Mouse (Mus musculus): ENCODE measurements at regions not wholly inside any gene's neighbourhood (a gene's known extent, or its start where the extent isn't known, plus 50 kb on each side); places are given as distances from the start of the nearest gene placed in this dataset.
"Not testable (repeated sequence)": the region's sequence is repeated elsewhere in the genome, so short reads cannot be mapped to it uniquely, and the experiment has no call there.

- no peak for DNase-seq (ENCODE audit: low read depth)
Measured at GRCm38 (mm10) chr13:52094785-52095184, 248.3 kb downstream of the Gadd45g start.

- DNase-seq (ENCODE audit: low read depth), result no peak
Measured at GRCm38 (mm10) chr13:52096506-52096905, 250.0 kb downstream of the Gadd45g start.

- no peak for DNase-seq (ENCODE audit: low read depth)
Measured at GRCm38 (mm10) chr13:52105989-52106642, 259.6 kb downstream of the Gadd45g start.

- DNase-seq (ENCODE audit: low read depth), result no peak
Measured at GRCm38 (mm10) chr13:52108349-52108921, 262.0 kb downstream of the Gadd45g start.

GRCm38 (mm10) chr13:52109039-52109759 lies 262.7 kb downstream of the Gadd45g start:
- no peak for DNase-seq (ENCODE audit: low read depth)

- no peak for DNase-seq (ENCODE audit: low read depth)
Measured at GRCm38 (mm10) chr13:52110750-52111149, 264.3 kb downstream of the Gadd45g start.

GRCm38 (mm10) chr13:52113549-52113948 lies 267.1 kb downstream of the Gadd45g start:
- no peak for DNase-seq (ENCODE audit: low read depth)

- no peak for DNase-seq (ENCODE audit: low read depth)
Measured at GRCm38 (mm10) chr13:52114431-52114830, 268.0 kb downstream of the Gadd45g start.

- peak; percentile 50 for DNase-seq (ENCODE audit: low read depth)
Measured at GRCm38 (mm10) chr13:52114962-52115361, 268.5 kb downstream of the Gadd45g start.

- no peak for DNase-seq (ENCODE audit: low read depth)
Measured at GRCm38 (mm10) chr13:52116241-52116640, 269.8 kb downstream of the Gadd45g start.

- DNase-seq (ENCODE audit: low read depth), result no peak
Measured at GRCm38 (mm10) chr13:52116756-52117155, 270.3 kb downstream of the Gadd45g start.

GRCm38 (mm10) chr13:52120795-52121194 lies 274.3 kb downstream of the Gadd45g start:
- no peak for DNase-seq (ENCODE audit: low read depth)

GRCm38 (mm10) chr13:52125037-52125436 lies 278.6 kb downstream of the Gadd45g start:
- DNase-seq (ENCODE audit: low read depth), result no peak

- DNase-seq (ENCODE audit: low read depth), result no peak
Measured at GRCm38 (mm10) chr13:52127751-52128150, 281.3 kb downstream of the Gadd45g start.

- DNase-seq (ENCODE audit: low read depth), result no peak
Measured at GRCm38 (mm10) chr13:52129466-52129865, 283.0 kb downstream of the Gadd45g start.

GRCm38 (mm10) chr13:52133202-52133601 lies 286.7 kb downstream of the Gadd45g start:
- DNase-seq (ENCODE audit: low read depth), result no peak

- no peak for DNase-seq (ENCODE audit: low read depth)
Measured at GRCm38 (mm10) chr13:52138331-52138945, 292.0 kb downstream of the Gadd45g start.

- no peak for DNase-seq (ENCODE audit: low read depth)
Measured at GRCm38 (mm10) chr13:52139140-52139809, 292.8 kb downstream of the Gadd45g start.

- DNase-seq (ENCODE audit: low read depth), result no peak
Measured at GRCm38 (mm10) chr13:52140221-52140620, 293.7 kb downstream of the Gadd45g start.

GRCm38 (mm10) chr13:52144066-52144465 lies 297.6 kb downstream of the Gadd45g start:
- not testable (repeated sequence) for DNase-seq (ENCODE audit: low read depth)

GRCm38 (mm10) chr13:52145926-52146325 lies 299.4 kb downstream of the Gadd45g start:
- DNase-seq (ENCODE audit: low read depth), result no peak

- DNase-seq (ENCODE audit: low read depth), result no peak
Measured at GRCm38 (mm10) chr13:52150281-52150680, 303.8 kb downstream of the Gadd45g start.

All from 416B (cell line).